Mouse (Mus musculus): ENCODE data around the gene Smim5.

- TF ChIP-seq POLR2A (IDR thresholded peaks at IDR 0.05; ENCODE audit: low read depth, low read length) (no peak), CTCF (conservative IDR thresholded peaks at IDR 0.05; ENCODE audit: insufficient read depth, insufficient read length, low read depth, low read length) (no peak)
Observed at GRCm38 (mm10) chr11:115902831-115903230, 3.1 kb downstream of the Smim5 start.

All from kidney, adult 2 months (tissue).